Mouse (Mus musculus) embryonic fibroblast, embryonic 13.5 days (primary cell): ENCODE measurements at regions not wholly inside any gene's neighbourhood (a gene's known extent, or its start where the extent isn't known, plus 50 kb on each side); places are given as distances from the start of the nearest gene placed in this dataset.

Experiments used
- CTCF ChIP-seq: IDR thresholded peaks from 2 replicates; pipeline ENCODE4 v1.5.1; 2011; ENCODE audit warnings: mild to moderate bottlenecking, control low read depth, low read length, moderate library complexity, borderline replicate concordance; ENCODE audit not compliant: insufficient read depth
- POLR2A ChIP-seq: IDR thresholded peaks from 2 replicates; pipeline ENCODE4 v1.6.1; 2011; ENCODE audit warnings: low read depth, mild to moderate bottlenecking, control low read depth, low read length, moderate library complexity

DNA sequence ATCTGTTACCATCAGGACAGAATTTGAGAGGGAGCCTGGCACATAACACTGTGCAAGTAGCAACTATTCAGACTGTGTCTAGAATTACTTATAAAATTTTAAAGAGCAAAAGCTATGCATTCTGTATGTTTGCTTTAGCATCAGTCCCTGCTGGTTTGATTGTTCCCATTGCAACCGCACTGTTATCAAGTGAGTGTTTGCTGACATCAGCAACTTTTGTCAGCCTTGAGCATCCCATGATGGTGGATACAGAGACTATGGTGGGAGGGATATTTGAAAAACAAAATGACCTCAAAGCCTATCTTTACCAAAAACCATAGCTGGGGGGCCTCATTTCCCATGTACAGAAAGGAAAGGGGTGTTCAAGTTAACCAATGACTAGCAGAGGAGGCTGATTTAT, 93.2 kb upstream of the Tapt1 start:
- no peak for TF ChIP-seq CTCF
- TF ChIP-seq POLR2A = no peak
